Mouse (Mus musculus) intestine, embryonic 15.5 days (tissue): Measurements from ENCODE around the gene Fads2. TPM values are rescaled to one million over a fixed set of nuclear protein-coding genes. Genes with fewer than 3 reads are reported as not detected.
A peak's percentile ranks its signal among the peaks of the same experiment; 100 is the strongest.

Source experiments
- ATAC-seq: fragments of 200-750 bp; cut with Nextera tagmentation; 2 replicates; pipeline ENCODE4 v1.8.0; 2017; ENCODE audit warnings: moderate TSS enrichment, moderate library complexity
- H3K27ac ChIP-seq: fragments of 300-500 bp; sonication (generic); 2 replicates; pipeline ENCODE4 v1.5.1; 2015; ENCODE audit warnings: mild to moderate bottlenecking, inconsistent platforms
- H3K27me3 ChIP-seq: fragments of 300-500 bp; sonication (generic); replicated peaks from 2 replicates; pipeline ENCODE4 v1.6.1; 2015; ENCODE audit warnings: inconsistent platforms
- H3K36me3 ChIP-seq: fragments of 300-500 bp; sonication (generic); 2 replicates; pipeline ENCODE4 v1.6.1; 2015; ENCODE audit warnings: inconsistent platforms
- H3K4me1 ChIP-seq: fragments of 300-500 bp; sonication (generic); replicated peaks from 2 replicates; pipeline ENCODE4 v1.6.1; 2015; ENCODE audit warnings: inconsistent platforms
- H3K4me2 ChIP-seq: fragments of 300-500 bp; sonication (generic); replicated peaks from 2 replicates; pipeline ENCODE4 v1.6.1; 2015; ENCODE audit warnings: mild to moderate bottlenecking, inconsistent platforms
- H3K4me3 ChIP-seq: fragments of 300-500 bp; sonication (generic); replicated peaks from 2 replicates; pipeline ENCODE4 v1.5.1; 2015; ENCODE audit warnings: inconsistent platforms
- H3K9ac ChIP-seq: fragments of 300-500 bp; sonication (generic); 2 replicates; pipeline ENCODE4 v1.6.1; 2015; ENCODE audit warnings: inconsistent platforms
- H3K9me3 ChIP-seq: fragments of 300-500 bp; sonication (generic); 2 replicates; pipeline ENCODE4 v1.6.1; 2016; ENCODE audit warnings: inconsistent platforms
- WGBS: fragments of 180-500 bp; shearing (Covaris S2); methylation state at CpG from one replicate; pipeline ENCODE4 v1.1.7; 2015; 5-methylcytosine and 5-hydroxymethylcytosine counted together
- polyA plus RNA-seq: library from polyadenylated mRNA; unstranded; fragments of >200 nt; fragmentation: Nextera tagmentation; extraction: Ambion mirVana; gene quantifications from 2 replicates; pipeline ENCODE4 v1.2.1, GENCODE M21; 2015

Fads2 gene
- polyA plus RNA-seq, 1 experiment from 2014 or later, result 194 TPM

- no peak overlapping the region for H3K9ac ChIP-seq
- peaks cover 16% of the 10 kb centered on the region for H3K36me3 ChIP-seq
- 95% methylated on average over 2 of the region's 2 CpGs for WGBS
- H3K9me3 ChIP-seq, result no peaks in the 10 kb centered on the region
- no peak for ATAC-seq
- H3K4me3 ChIP-seq, result no peak overlapping the region
- H3K27ac ChIP-seq, result no peak overlapping the region
- no peaks in the 10 kb centered on the region for H3K27me3 ChIP-seq
- peaks cover 44% of the 10 kb centered on the region for H3K4me1 ChIP-seq
- H3K4me2 ChIP-seq, result no peak overlapping the region
These were observed 5.1 kb downstream of the Fads2 start for GRCm38 (mm10) chr19:10096371-10096876.

- H3K27me3 ChIP-seq, result no peaks in the 10 kb centered on the region
- no peaks in the 10 kb centered on the region for H3K9me3 ChIP-seq
- peaks cover 26% of the 10 kb centered on the region for H3K36me3 ChIP-seq
- no peak overlapping the region for H3K9ac ChIP-seq
- H3K4me2 ChIP-seq, result peak overlapping the region; percentile 39; the same call in 1 of the 2 replicates
- H3K27ac ChIP-seq, result peak overlapping the region; percentile 59
- ATAC-seq, result peak; percentile 82
- H3K4me1 ChIP-seq, result peaks cover 39% of the 10 kb centered on the region
- no peak overlapping the region for H3K4me3 ChIP-seq
- 66% methylated on average over 4 of the region's 4 CpGs for WGBS
These were observed 6.9 kb downstream of the Fads2 start for GRCm38 (mm10) chr19:10094695-10095094.

GRCm38 (mm10) chr19:10093829-10094228 is 7.7 kb downstream of the Fads2 start:
- no peak for ATAC-seq

DNA sequence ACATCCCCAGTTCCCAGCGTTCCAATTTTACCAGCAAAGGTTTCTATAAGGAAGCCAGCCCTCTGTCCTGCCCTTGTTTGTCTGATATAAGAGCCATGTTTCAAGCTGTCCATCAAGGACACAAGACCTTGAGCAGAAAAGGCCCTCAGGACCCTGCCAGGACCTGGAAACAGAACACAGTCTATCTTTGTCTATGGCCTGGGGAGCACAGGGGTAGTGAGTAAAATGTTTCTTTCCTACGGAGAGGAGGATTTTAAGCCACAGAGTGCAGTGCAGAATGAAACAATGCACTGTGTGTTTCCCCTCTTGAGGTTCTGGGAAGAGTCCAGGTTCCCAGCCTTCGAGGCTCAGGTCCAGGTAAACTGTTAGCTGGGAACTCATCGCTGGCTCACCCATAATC is 14.6 kb downstream of the Fads2 start:
- peaks cover 50% of the 10 kb centered on the region for H3K36me3 ChIP-seq
- H3K4me1 ChIP-seq, result no peaks in the 10 kb centered on the region
- no peaks in the 10 kb centered on the region for H3K9me3 ChIP-seq
- H3K4me2 ChIP-seq, result no peak overlapping the region
- H3K27me3 ChIP-seq, result no peaks in the 10 kb centered on the region
- no peak overlapping the region for H3K4me3 ChIP-seq
- ATAC-seq, result no peak
- H3K9ac ChIP-seq, result no peak overlapping the region
- WGBS, result 86% methylated on average over 4 of the region's 4 CpGs
- H3K27ac ChIP-seq, result no peak overlapping the region

More at GRCm38 (mm10) chr19:10093829-10094228, 7.7 kb downstream of the Fads2 start:
- Histone ChIP-seq H3K4me3 (no peak overlapping the region), H3K36me3 (peaks cover 32% of the 10 kb centered on the region), H3K9me3 (no peaks in the 10 kb centered on the region), H3K9ac (no peak overlapping the region), H3K4me1 (peaks cover 34% of the 10 kb centered on the region), H3K27me3 (no peaks in the 10 kb centered on the region), H3K27ac (no peak overlapping the region), H3K4me2 (no peak overlapping the region)
- WGBS, result 80% methylated on average over 4 of the region's 4 CpGs

- Histone ChIP-seq H3K4me1 (no peaks in the 10 kb centered on the region), H3K27ac (no peak overlapping the region), H3K4me3 (no peak overlapping the region), H3K27me3 (no peaks in the 10 kb centered on the region), H3K4me2 (no peak overlapping the region), H3K36me3 (peaks cover 42% of the 10 kb centered on the region), H3K9ac (no peak overlapping the region), H3K9me3 (no peaks in the 10 kb centered on the region)
- 71% methylated on average over 9 of the region's 9 CpGs for WGBS
- no peak for ATAC-seq
These were observed 16.1 kb downstream of the Fads2 start for GRCm38 (mm10) chr19:10085454-10085853.

DNA sequence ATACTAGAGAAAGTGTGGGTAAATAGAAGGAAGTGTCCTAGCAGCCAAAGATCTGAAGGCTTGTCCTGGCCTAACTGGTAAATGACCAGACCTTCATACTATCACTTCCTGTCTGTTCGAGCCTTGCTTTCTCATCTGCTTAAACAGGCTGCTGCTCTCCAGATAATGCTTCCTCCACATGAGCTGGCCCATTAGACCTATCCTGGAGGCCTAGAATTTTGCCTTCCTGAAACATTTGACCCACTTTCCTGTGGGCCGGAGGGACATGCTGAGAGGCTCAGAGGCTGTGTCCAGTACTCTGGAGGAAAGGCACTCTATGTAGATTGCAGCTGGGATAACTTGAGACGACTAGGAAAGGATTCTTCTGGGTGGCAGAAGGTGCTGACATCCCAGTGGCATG is 19.4 kb downstream of the Fads2 start:
- H3K27ac ChIP-seq, result no peak overlapping the region
- H3K9ac ChIP-seq, result no peak overlapping the region
- no peaks in the 10 kb centered on the region for H3K4me1 ChIP-seq
- no peak overlapping the region for H3K4me2 ChIP-seq
- H3K4me3 ChIP-seq, result no peak overlapping the region
- H3K9me3 ChIP-seq, result no peaks in the 10 kb centered on the region
- no peaks in the 10 kb centered on the region for H3K27me3 ChIP-seq
- H3K36me3 ChIP-seq, result peaks cover 47% of the 10 kb centered on the region
- no peak for ATAC-seq
- 80% methylated on average over 3 of the region's 3 CpGs for WGBS

DNA sequence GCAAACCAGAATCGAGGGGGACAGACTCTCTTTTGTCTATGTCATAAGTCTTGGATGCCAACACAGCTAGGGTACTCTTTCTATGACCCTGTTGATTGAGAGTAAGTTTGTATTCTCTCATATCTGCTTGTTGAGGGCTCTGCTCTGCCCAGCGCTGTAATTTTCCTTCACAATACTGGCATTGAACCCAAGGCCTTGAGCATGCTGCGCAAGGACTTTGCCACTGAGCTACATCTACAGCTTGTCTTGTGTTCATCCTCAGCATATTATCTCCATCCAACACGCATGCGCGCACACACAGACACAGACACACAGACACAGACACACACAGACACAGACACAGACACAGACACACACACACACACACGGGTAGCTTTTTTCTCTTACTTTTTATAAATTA is 21.2 kb downstream of the Fads2 start:
- H3K4me2 ChIP-seq, result no peak overlapping the region
- no peaks in the 10 kb centered on the region for H3K27me3 ChIP-seq
- no peaks in the 10 kb centered on the region for H3K4me1 ChIP-seq
- peaks cover 57% of the 10 kb centered on the region for H3K36me3 ChIP-seq
- 0 out of 2 replicates have a peak, but pooled peaks have one; percentile 10 for ATAC-seq
- no peak overlapping the region for H3K27ac ChIP-seq
- H3K4me3 ChIP-seq, result no peak overlapping the region
- H3K9me3 ChIP-seq, result no peaks in the 10 kb centered on the region
- WGBS, result 89% methylated on average over 7 of the region's 7 CpGs
- H3K9ac ChIP-seq, result no peak overlapping the region

DNA sequence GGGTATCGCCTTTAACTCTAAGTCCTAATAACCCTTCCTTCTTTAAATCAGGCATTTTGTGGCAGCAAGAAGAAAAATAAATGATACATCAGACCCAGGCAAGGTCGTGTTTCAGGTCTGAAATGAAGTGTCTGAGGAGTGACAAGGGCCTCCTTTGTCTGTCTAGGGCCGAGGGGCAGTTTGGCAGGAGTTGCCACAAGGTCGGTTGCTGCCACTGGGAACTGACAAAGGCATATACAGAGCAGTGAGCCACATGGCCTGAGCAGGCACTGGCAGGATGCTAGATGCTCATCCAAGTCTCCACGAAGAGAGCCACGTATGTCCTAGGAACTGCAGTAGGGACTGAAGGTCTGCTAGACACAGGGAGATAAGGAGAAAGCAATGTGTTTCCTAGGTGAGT is 23.2 kb downstream of the Fads2 start:
- Histone ChIP-seq H3K4me3 (no peak overlapping the region), H3K9me3 (no peaks in the 10 kb centered on the region), H3K27me3 (no peaks in the 10 kb centered on the region), H3K9ac (no peak overlapping the region), H3K36me3 (peaks cover 72% of the 10 kb centered on the region), H3K4me1 (no peaks in the 10 kb centered on the region), H3K4me2 (no peak overlapping the region), H3K27ac (no peak overlapping the region)
- WGBS, result 81% methylated on average over 6 of the region's 6 CpGs
- no peak for ATAC-seq

DNA sequence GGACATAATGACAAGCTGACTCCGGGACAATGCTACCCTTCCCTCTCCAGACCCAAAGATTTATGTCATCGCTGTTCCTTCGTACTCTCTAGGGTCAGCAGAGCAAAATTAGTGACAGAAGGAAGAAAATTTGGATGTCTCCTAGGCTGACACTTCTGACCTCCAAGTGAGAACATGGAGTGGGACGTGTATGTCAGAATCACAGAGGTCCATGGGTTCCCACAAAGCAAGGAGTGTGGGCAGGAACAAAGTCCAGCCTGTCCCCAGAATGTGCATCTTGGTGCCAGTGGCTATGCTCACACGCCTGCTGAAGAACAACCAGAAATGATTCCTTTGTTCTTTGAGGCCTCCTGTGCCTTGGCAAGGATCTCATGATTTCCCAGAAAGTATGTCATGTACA is 28.4 kb downstream of the Fads2 start:
- ATAC-seq, result no peak
- H3K36me3 ChIP-seq, result peaks cover 82% of the 10 kb centered on the region
- no peaks in the 10 kb centered on the region for H3K9me3 ChIP-seq
- H3K4me3 ChIP-seq, result no peak overlapping the region
- WGBS, result 94% methylated on average over 5 of the region's 5 CpGs
- no peak overlapping the region for H3K27ac ChIP-seq
- H3K4me1 ChIP-seq, result no peaks in the 10 kb centered on the region
- no peak overlapping the region for H3K4me2 ChIP-seq
- no peaks in the 10 kb centered on the region for H3K27me3 ChIP-seq
- no peak overlapping the region for H3K9ac ChIP-seq

GRCm38 (mm10) chr19:10071892-10072291 is 29.7 kb downstream of the Fads2 start:
- Histone ChIP-seq H3K4me2 (no peak overlapping the region), H3K36me3 (peaks cover 75% of the 10 kb centered on the region), H3K4me3 (no peak overlapping the region), H3K9me3 (no peaks in the 10 kb centered on the region), H3K27ac (no peak overlapping the region), H3K4me1 (no peaks in the 10 kb centered on the region), H3K9ac (no peak overlapping the region), H3K27me3 (no peaks in the 10 kb centered on the region)
- ATAC-seq, result no peak
- WGBS, result 79% methylated on average over 4 of the region's 4 CpGs

- H3K4me3 ChIP-seq, result no peak overlapping the region
- no peaks in the 10 kb centered on the region for H3K4me1 ChIP-seq
- WGBS, result 90% methylated on average over 5 of the region's 5 CpGs
- no peak overlapping the region for H3K27ac ChIP-seq
- peaks cover 74% of the 10 kb centered on the region for H3K36me3 ChIP-seq
- H3K27me3 ChIP-seq, result no peaks in the 10 kb centered on the region
- H3K4me2 ChIP-seq, result no peak overlapping the region
- H3K9ac ChIP-seq, result no peak overlapping the region
- no peaks in the 10 kb centered on the region for H3K9me3 ChIP-seq
- ATAC-seq, result no peak
These were observed 30.4 kb downstream of the Fads2 start for GRCm38 (mm10) chr19:10071166-10071565.

DNA sequence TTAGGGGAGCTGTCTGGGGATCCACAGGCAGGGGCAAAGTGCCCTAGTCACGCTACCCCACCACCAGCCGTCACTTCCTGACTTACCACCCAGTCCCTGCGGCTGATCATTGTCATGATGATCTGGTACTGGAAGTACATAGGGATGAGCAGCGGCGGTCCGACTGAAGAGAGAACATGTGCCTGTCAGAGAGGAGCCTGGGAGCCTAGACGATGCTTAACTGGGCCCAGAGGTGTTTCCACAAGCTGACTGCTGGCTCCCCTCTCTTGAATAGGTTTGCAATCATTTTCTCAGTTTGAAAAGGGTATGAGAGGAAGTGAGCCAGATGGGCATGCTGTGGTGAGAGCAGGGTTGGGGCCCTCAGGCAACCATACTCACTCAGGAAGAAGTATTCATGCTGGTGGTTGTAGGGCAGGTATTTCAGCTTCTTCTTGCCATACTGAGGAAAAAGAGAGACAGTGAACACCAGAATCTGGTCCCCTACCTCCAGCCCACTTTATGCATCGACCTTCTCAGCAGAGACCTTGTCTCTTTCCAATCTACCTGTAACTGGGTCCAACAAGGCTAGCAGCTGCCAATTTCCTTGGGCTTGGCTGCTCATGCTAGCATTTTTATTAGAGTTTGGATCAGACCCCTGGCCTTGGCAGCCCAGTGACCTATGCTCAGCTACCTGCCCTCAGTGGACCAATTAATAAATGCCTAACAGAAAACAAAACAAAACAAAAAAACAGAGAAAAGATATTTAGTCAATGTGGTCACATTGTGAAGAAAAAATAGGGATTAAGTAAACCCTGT is 31.2 kb downstream of the Fads2 start:
- no peak for ATAC-seq
- Histone ChIP-seq H3K4me1 (no peaks in the 10 kb centered on the region), H3K4me2 (no peak overlapping the region), H3K4me3 (no peak overlapping the region), H3K27ac (no peak overlapping the region), H3K27me3 (no peaks in the 10 kb centered on the region), H3K36me3 (peaks cover 70% of the 10 kb centered on the region), H3K9ac (no peak overlapping the region), H3K9me3 (no peaks in the 10 kb centered on the region)
- 90% methylated on average over 8 of the region's 8 CpGs for WGBS

GRCm38 (mm10) chr19:10067701-10068100 is 33.8 kb downstream of the Fads2 start:
- H3K36me3 ChIP-seq, result peaks cover 62% of the 10 kb centered on the region
- 0 out of 2 replicates have a peak, but pooled peaks cover 2% of the 10 kb centered on the region for H3K4me1 ChIP-seq
- no peaks in the 10 kb centered on the region for H3K27me3 ChIP-seq
- H3K4me3 ChIP-seq, result no peak overlapping the region
- H3K9ac ChIP-seq, result no peak overlapping the region
- WGBS, result 87% methylated on average over 7 of the region's 7 CpGs
- no peak for ATAC-seq
- H3K27ac ChIP-seq, result no peak overlapping the region
- H3K9me3 ChIP-seq, result no peaks in the 10 kb centered on the region
- H3K4me2 ChIP-seq, result no peak overlapping the region
